Mouse (Mus musculus) midbrain, embryonic 12.5 days (tissue): Measurements from ENCODE around the gene Olfr1360. TPM values are rescaled to one million over a fixed set of nuclear protein-coding genes. Genes with fewer than 3 reads are reported as not detected.

Source experiments
- microRNA-seq: library from miRNA; unstranded; fragments of <30 nt; microRNA quantifications from one replicate; pipeline ENCODE4, GENCODE M21; 2017
- polyA plus RNA-seq: library from polyadenylated mRNA; unstranded; fragments of >200 nt; fragmentation: Nextera tagmentation; extraction: Ambion mirVana; gene quantifications from 2 replicates; pipeline ENCODE4 v1.2.1, GENCODE M21; 2016

Gene Olfr1360
- polyA plus RNA-seq, 1 experiment from 2014 or later = not detected

Small RNA genes lying within 50 kb of the gene (microRNA-seq; reads per million reads assigned to microRNA genes)
- gene Gm44357 (not detected), gene Gm44367 (not detected)

Other genes with a start within 250 kb of the Olfr1360 start
- gene Pgbd1, start 236.3 kb downstream of the Olfr1360 start, polyA plus RNA-seq = 5.1 and 6.8 TPM in 2 replicates
- 24.4 and 24.6 TPM in 2 replicates for gene Zscan26, start 223.7 kb downstream of the Olfr1360 start, polyA plus RNA-seq
- gene Nkapl, start 208.9 kb downstream of the Olfr1360 start, polyA plus RNA-seq = 2.5 and 2.9 TPM in 2 replicates
- gene Zkscan4, start 198.5 kb downstream of the Olfr1360 start, polyA plus RNA-seq = 6.8 and 7.4 TPM in 2 replicates
- not detected in 2 replicates for gene Gm10065, start 198.0 kb downstream of the Olfr1360 start, polyA plus RNA-seq
- 0.30 and 0.47 TPM in 2 replicates for gene AK157302, start 182.2 kb downstream of the Olfr1360 start, polyA plus RNA-seq
- 3.2 and 4.4 TPM in 2 replicates for gene Gm11273, start 176.0 kb downstream of the Olfr1360 start, polyA plus RNA-seq
- 8.9 and 9.2 TPM in 2 replicates for gene Zkscan8, start 146.3 kb downstream of the Olfr1360 start, polyA plus RNA-seq
- 0.21 and 0.22 TPM in 2 replicates for gene Olfr1366, start 134.6 kb downstream of the Olfr1360 start, polyA plus RNA-seq
- gene Olfr1535, start 117.5 kb downstream of the Olfr1360 start, polyA plus RNA-seq = not detected in 2 replicates
- not detected in 2 replicates for gene Olfr1364, start 95.6 kb downstream of the Olfr1360 start, polyA plus RNA-seq
- gene Olfr1362, start 63.4 kb downstream of the Olfr1360 start, polyA plus RNA-seq = not detected in 2 replicates
- not detected in 2 replicates for gene Olfr11, start 34.9 kb downstream of the Olfr1360 start, polyA plus RNA-seq
- gene Olfr1361, start 14.0 kb downstream of the Olfr1360 start, polyA plus RNA-seq = not detected in 2 replicates
- gene Olfr1359, start 20.7 kb upstream of the Olfr1360 start, polyA plus RNA-seq = not detected in 2 replicates
- 2.2 and 3.1 TPM in 2 replicates for gene Hist1h2bl, start 38.7 kb upstream of the Olfr1360 start, polyA plus RNA-seq
- gene Hist1h2ai, start 39.0 kb upstream of the Olfr1360 start, polyA plus RNA-seq = 21.4 and 30.7 TPM in 2 replicates
- gene Hist1h3h, start 40.3 kb upstream of the Olfr1360 start, polyA plus RNA-seq = 6.0 and 10.1 TPM in 2 replicates
- gene Hist1h2bm, start 44.6 kb upstream of the Olfr1360 start, polyA plus RNA-seq = 5.8 TPM in 2 replicates
- gene Hist1h4j, start 57.7 kb upstream of the Olfr1360 start, polyA plus RNA-seq = 0.97 and 1.4 TPM in 2 replicates
- 2.9 and 3.5 TPM in 2 replicates for gene Hist1h4k, start 73.1 kb upstream of the Olfr1360 start, polyA plus RNA-seq
- 26.9 and 43.2 TPM in 2 replicates for gene Hist1h2ak, start 76.4 kb upstream of the Olfr1360 start, polyA plus RNA-seq
- 3.9 and 6.3 TPM in 2 replicates for gene Hist1h2bn, start 76.7 kb upstream of the Olfr1360 start, polyA plus RNA-seq
- gene Hist1h1b, start 103.2 kb upstream of the Olfr1360 start, polyA plus RNA-seq = 30.4 and 37.6 TPM in 2 replicates
- gene Hist1h3i, start 106.0 kb upstream of the Olfr1360 start, polyA plus RNA-seq = 155 and 164 TPM in 2 replicates
- gene Hist1h2an, start 109.8 kb upstream of the Olfr1360 start, polyA plus RNA-seq = 6.1 and 12.2 TPM in 2 replicates
- gene Hist1h2bp, start 110.1 kb upstream of the Olfr1360 start, polyA plus RNA-seq = 1.9 and 2.4 TPM in 2 replicates
- gene Hist1h2bq, start 132.8 kb upstream of the Olfr1360 start, polyA plus RNA-seq = 18.5 and 23.3 TPM in 2 replicates
- gene Hist1h2ao, start 133.1 kb upstream of the Olfr1360 start, polyA plus RNA-seq = not detected in 2 replicates
- gene Hist1h4m, start 134.3 kb upstream of the Olfr1360 start, polyA plus RNA-seq = not detected in 2 replicates
- 11.5 and 17.5 TPM in 2 replicates for gene Hist1h4n, start 154.8 kb upstream of the Olfr1360 start, polyA plus RNA-seq
- gene Hist1h2ap, start 156.1 kb upstream of the Olfr1360 start, polyA plus RNA-seq = 4,827 and 5,103 TPM in 2 replicates
- gene Hist1h2br, start 156.3 kb upstream of the Olfr1360 start, polyA plus RNA-seq = 17.6 and 23.0 TPM in 2 replicates